Mouse (Mus musculus): ENCODE data around the gene Asf1a. TPM values are rescaled to one million over a fixed set of nuclear protein-coding genes. Genes with fewer than 3 reads are reported as not detected.
"Not testable (repeated sequence)": the region's sequence is repeated elsewhere in the genome, so short reads cannot be mapped to it uniquely, and the experiment has no call there.

Asf1a gene
- polyA plus RNA-seq, 2 experiments = 38.0 to 109 TPM

GRCm38 (mm10) chr10:53613955-53614354 lies 17.4 kb downstream of the Asf1a start:
- H3K4me1 ChIP-seq (replicated peaks; ENCODE audit: control insufficient read depth in 2 of 2, insufficient read depth in 2 of 2, low read length in 1 of 2) = no peaks in the 10 kb centered on the region
- TF ChIP-seq CTCF (IDR thresholded peaks at IDR 0.05; ENCODE audit: low read depth) (no peak), EP300 (IDR thresholded peaks at IDR 0.05; ENCODE audit: low read depth) (no peak)
- H3K4me3 ChIP-seq (ENCODE audit: insufficient read depth in 1 of 2, low read depth in 2 of 2, low read length in 2 of 2) = no peak overlapping the region
- H3K36me3 ChIP-seq (replicated peaks; ENCODE audit: control insufficient read depth, insufficient read depth, low read depth) = peaks cover 43% of the 10 kb centered on the region
- ATAC-seq (ENCODE audit: insufficient read depth) (no peak), DNase-seq (ENCODE audit: low read depth in 3 of 3, low spot score in 3 of 3) (no peak)
- H3K9me3 ChIP-seq (ENCODE audit: control insufficient read depth, low read length) = no peaks in the 10 kb centered on the region
- H3K4me2 ChIP-seq (ENCODE audit: low read depth) = no peak overlapping the region
- no peak overlapping the region for H3K27ac ChIP-seq
- WGBS (ENCODE audit: insufficient replicate concordance) = 26% methylated on average over 1 of the region's 1 CpGs
- no peak overlapping the region for H3K9ac ChIP-seq (replicated peaks)
- H3K27me3 ChIP-seq (ENCODE audit: control insufficient read depth, insufficient read depth, low read length) = no peaks in the 10 kb centered on the region

- ATAC-seq (ENCODE audit: insufficient read depth) (no peak), DNase-seq (ENCODE audit: low read depth in 3 of 3, low spot score in 3 of 3) (no peak)
- Histone ChIP-seq H3K27ac (no peak overlapping the region), H3K4me3 (ENCODE audit: insufficient read depth in 1 of 2, low read depth in 2 of 2, low read length in 2 of 2) (no peak overlapping the region), H3K27me3 (ENCODE audit: control insufficient read depth, insufficient read depth, low read length) (no peaks in the 10 kb centered on the region), H3K9me3 (ENCODE audit: control insufficient read depth, low read length) (no peaks in the 10 kb centered on the region), H3K4me1 (replicated peaks; ENCODE audit: control insufficient read depth in 2 of 2, insufficient read depth in 2 of 2, low read length in 1 of 2) (no peaks in the 10 kb centered on the region), H3K9ac (replicated peaks) (no peak overlapping the region), H3K4me2 (ENCODE audit: low read depth) (no peak overlapping the region), H3K36me3 (replicated peaks; ENCODE audit: control insufficient read depth, insufficient read depth, low read depth) (peaks cover 31% of the 10 kb centered on the region)
- TF ChIP-seq CTCF (IDR thresholded peaks at IDR 0.05; ENCODE audit: low read depth) = no peak
- TF ChIP-seq EP300 (IDR thresholded peaks at IDR 0.05; ENCODE audit: low read depth) = no peak
- WGBS (ENCODE audit: insufficient replicate concordance) = 66% methylated on average over 8 of the region's 8 CpGs
Observed at GRCm38 (mm10) chr10:53615850-53616616, 19.5 kb downstream of the Asf1a start.

- H3K36me3 ChIP-seq (replicated peaks; ENCODE audit: control insufficient read depth, insufficient read depth, low read depth) = peaks cover 10% of the 10 kb centered on the region
- peak overlapping the region; percentile 71 for H3K4me2 ChIP-seq (ENCODE audit: low read depth)
- under 1% methylated on average over 67 of the region's 67 CpGs for WGBS (ENCODE audit: insufficient replicate concordance)
- TF ChIP-seq CTCF (IDR thresholded peaks at IDR 0.05; ENCODE audit: low read depth) (peak; percentile 55), EP300 (IDR thresholded peaks at IDR 0.05; ENCODE audit: low read depth) (no peak)
- H3K9ac ChIP-seq (replicated peaks) = peak overlapping the region; percentile 79
- H3K9me3 ChIP-seq (ENCODE audit: control insufficient read depth, low read length) = no peaks in the 10 kb centered on the region
- no peaks in the 10 kb centered on the region; a peak in 1 of 4 replicates for H3K4me1 ChIP-seq (replicated peaks; ENCODE audit: control insufficient read depth in 2 of 2, insufficient read depth in 2 of 2, low read length in 1 of 2)
- peak overlapping the region; percentile 84 for H3K4me3 ChIP-seq (ENCODE audit: insufficient read depth in 1 of 2, low read depth in 2 of 2, low read length in 2 of 2)
- ATAC-seq (ENCODE audit: insufficient read depth) = peak; percentile 84
- peak; percentile 79 to 85 (median 81) for DNase-seq (ENCODE audit: low read depth in 3 of 3, low spot score in 3 of 3)
- peak overlapping the region; percentile 73 for H3K27ac ChIP-seq
- H3K27me3 ChIP-seq (ENCODE audit: control insufficient read depth, insufficient read depth, low read length) = no peaks in the 10 kb centered on the region
Observed at GRCm38 (mm10) chr10:53629247-53629917, 32.8 kb downstream of the Asf1a start.

- H3K9ac ChIP-seq (replicated peaks) = peak overlapping the region; percentile 79
- peak overlapping the region; percentile 71 for H3K4me2 ChIP-seq (ENCODE audit: low read depth)
- H3K27me3 ChIP-seq (ENCODE audit: control insufficient read depth, insufficient read depth, low read length) = no peaks in the 10 kb centered on the region
- peaks cover 6% of the 10 kb centered on the region for H3K36me3 ChIP-seq (replicated peaks; ENCODE audit: control insufficient read depth, insufficient read depth, low read depth)
- 0% methylated on average over 35 of the region's 35 CpGs for WGBS (ENCODE audit: insufficient replicate concordance)
- no peaks in the 10 kb centered on the region; a peak in 1 of 4 replicates for H3K4me1 ChIP-seq (replicated peaks; ENCODE audit: control insufficient read depth in 2 of 2, insufficient read depth in 2 of 2, low read length in 1 of 2)
- DNase-seq (ENCODE audit: low read depth in 3 of 3, low spot score in 3 of 3) (peak; percentile 92 to 95 (median 93)), ATAC-seq (ENCODE audit: insufficient read depth) (peak; percentile 93)
- H3K9me3 ChIP-seq (ENCODE audit: control insufficient read depth, low read length) = no peaks in the 10 kb centered on the region
- H3K4me3 ChIP-seq (ENCODE audit: insufficient read depth in 1 of 2, low read depth in 2 of 2, low read length in 2 of 2) = peak overlapping the region; percentile 84
- no peak for TF ChIP-seq EP300 (IDR thresholded peaks at IDR 0.05; ENCODE audit: low read depth)
- TF ChIP-seq CTCF (IDR thresholded peaks at IDR 0.05; ENCODE audit: low read depth) = no peak
- peak overlapping the region; percentile 73 for H3K27ac ChIP-seq
Observed at GRCm38 (mm10) chr10:53629918-53630250, 33.3 kb downstream of the Asf1a start.

- H3K36me3 ChIP-seq (replicated peaks; ENCODE audit: control insufficient read depth, insufficient read depth, low read depth); H3K27me3 ChIP-seq (ENCODE audit: control insufficient read depth, insufficient read depth, low read length); H3K9me3 ChIP-seq (ENCODE audit: control insufficient read depth, low read length); DNase-seq (ENCODE audit: low read depth in 3 of 3, low spot score in 3 of 3); H3K4me1 ChIP-seq (replicated peaks; ENCODE audit: control insufficient read depth in 2 of 2, insufficient read depth in 2 of 2, low read length in 1 of 2); ATAC-seq (ENCODE audit: insufficient read depth): not testable (repeated sequence)
- H3K4me2 ChIP-seq (ENCODE audit: low read depth) = peak within 1 kb of the TSS; percentile 71
- H3K9ac ChIP-seq (replicated peaks) = peak within 1 kb of the TSS; percentile 79
- 48% methylated on average over 10 of the region's 10 CpGs for WGBS (ENCODE audit: insufficient replicate concordance)
- H3K4me3 ChIP-seq (ENCODE audit: insufficient read depth in 1 of 2, low read depth in 2 of 2, low read length in 2 of 2) = peak within 1 kb of the TSS; percentile 84
- peak within 1 kb of the TSS; percentile 73 for H3K27ac ChIP-seq
Observed at GRCm38 (mm10) chr10:53630339-53630738, 33.8 kb downstream of the Asf1a start, which contains the start of gene Mcm9. Mcm9 (minus strand) TSS chr10:53630439.
